Mouse (Mus musculus) embryo, embryonic 11.5 days (tissue): ENCODE data around the gene Agmat.
"Not testable (repeated sequence)": the region's sequence is repeated elsewhere in the genome, so short reads cannot be mapped to it uniquely, and the experiment has no call there.

Source experiments
- DNase-seq: peaks from one replicate; pipeline ENCODE4 v3.0.0-alpha.2; 2012; ENCODE audit warnings: low read depth, low spot score

Agmat gene

DNA sequence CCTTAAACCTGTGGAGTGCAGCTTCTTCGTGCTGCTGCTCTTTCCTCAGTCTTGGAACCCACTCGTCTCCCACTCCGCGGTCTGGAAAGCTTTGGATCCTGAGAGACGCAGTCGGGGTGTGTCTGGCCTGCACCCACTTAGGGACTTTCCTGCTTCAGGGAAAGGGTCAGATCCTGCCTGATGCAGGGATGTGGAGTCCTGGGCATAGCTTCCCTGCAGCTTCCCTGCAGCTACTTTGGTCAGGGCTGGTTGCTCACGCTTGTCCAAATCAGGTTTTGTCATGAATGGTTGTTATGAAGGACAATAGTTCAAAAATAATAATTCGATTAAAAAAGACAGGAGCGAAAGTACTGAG is 11.3 kb upstream of the Agmat start:
- DNase-seq: no peak

- no peak for DNase-seq
Measured at GRCm38 (mm10) chr4:141736856-141737255, 9.6 kb upstream of the Agmat start.

GRCm38 (mm10) chr4:141738015-141738414 is 8.5 kb upstream of the Agmat start:
- no peak for DNase-seq

- DNase-seq: no peak
Measured at GRCm38 (mm10) chr4:141741856-141742255, 4.6 kb upstream of the Agmat start.

- DNase-seq: no peak
Measured at GRCm38 (mm10) chr4:141742381-141742780, 4.1 kb upstream of the Agmat start.

DNA sequence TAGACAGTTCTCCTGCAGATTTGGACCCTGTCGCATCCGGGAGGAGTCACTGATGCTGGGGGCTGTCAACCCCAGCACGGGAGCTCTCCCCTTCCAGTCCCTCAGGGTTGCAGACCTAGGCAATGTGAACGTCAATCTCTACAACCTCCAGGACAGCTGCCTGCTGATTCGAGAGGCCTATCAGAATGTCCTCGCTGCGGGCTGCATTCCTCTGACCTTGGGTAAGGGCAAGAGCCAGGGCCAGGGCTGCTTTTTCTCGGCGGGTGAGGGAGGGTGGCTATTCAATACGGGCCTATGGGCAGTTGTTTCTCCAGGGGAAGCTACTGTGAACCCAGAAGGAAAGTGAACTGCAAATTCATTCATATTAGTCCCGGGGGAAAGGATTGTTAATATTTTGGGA is 3.1 kb downstream of the Agmat start:
- DNase-seq: no peak

GRCm38 (mm10) chr4:141750826-141751225 is 4.4 kb downstream of the Agmat start:
- no peak for DNase-seq

- no peak for DNase-seq
Measured at GRCm38 (mm10) chr4:141751419-141752075, 5.1 kb downstream of the Agmat start.

DNA sequence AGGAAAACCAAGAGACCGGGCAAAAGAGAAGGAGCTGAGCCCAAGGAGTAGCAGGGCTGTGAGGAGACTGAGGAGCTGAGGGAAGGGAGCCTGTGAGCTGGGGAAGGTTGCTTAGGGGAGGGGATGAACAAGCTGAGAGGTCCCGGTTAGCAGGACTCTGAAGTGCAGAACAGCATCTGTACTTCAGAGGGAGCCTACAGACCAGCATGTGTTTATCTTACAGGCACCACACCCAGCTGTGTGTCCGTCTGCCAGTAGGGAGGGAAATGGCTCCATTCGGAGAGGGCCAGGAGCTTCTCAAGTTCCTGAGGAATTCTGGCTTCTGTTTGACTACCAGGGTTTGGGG is 5.6 kb downstream of the Agmat start:
- no peak for DNase-seq

DNA sequence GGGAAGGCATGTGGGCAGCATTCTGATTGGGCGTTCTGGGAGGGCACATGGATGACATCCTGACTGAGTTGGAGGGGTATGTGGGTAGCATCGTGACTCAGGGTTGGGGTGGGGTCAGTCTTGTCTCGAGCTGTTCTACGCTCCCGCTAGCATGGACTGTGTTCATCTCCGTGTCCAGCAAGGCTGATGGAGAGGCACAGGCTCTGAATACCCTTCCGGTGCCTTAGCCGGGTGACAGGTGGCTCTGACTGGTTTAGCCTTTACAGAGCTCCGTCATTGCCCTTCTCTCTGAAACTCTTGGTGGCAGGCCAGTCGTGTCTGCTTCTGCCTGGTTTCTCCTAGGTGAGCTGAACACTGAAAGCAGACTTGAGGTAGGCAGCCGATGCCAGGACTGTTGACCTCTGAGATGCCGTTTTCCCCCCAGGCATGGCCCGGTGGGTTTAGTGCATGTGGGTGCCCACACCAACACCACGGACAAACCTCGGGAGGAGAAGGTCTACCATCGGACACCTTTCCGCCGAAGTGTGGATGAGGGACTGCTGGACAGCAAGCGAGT is 9.0 kb downstream of the Agmat start:
- DNase-seq: no peak

GRCm38 (mm10) chr4:141757124-141757523 is 10.7 kb downstream of the Agmat start:
- no peak for DNase-seq

DNA sequence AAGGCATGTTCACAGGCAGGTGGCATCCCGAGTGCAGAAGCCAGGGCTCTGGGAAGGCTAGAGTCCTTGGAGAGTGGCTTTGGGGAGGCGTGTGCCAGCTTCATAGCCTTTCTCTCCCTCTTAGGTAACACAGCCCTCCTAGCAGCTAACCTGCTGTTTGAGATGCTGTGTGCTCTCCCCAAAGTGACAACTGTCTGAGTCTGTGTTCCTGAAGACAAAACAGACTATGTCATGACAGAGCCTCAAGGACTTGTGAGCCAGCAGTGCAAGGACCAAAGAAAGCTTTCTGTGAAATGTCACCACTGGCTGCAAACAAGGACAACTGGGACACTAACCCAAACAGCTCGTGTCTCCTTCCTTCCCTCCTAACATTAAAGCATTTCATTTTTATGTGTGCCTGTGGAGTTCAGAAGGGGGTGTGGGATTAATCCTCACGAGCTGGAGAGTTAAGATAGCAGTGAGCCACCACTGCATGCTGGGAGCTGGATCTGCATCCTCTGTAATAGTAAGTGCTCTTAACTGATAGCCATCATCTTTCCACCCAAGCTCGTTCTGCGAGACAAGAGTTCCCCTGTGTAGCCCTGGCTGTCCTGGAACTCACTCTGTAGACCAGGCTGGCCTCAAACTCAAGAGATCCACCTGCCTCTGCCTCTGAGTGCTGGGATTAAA is 12.5 kb downstream of the Agmat start:
- DNase-seq: no peak

GRCm38 (mm10) chr4:141760942-141761341 is 14.5 kb downstream of the Agmat start:
- DNase-seq: no peak

DNA sequence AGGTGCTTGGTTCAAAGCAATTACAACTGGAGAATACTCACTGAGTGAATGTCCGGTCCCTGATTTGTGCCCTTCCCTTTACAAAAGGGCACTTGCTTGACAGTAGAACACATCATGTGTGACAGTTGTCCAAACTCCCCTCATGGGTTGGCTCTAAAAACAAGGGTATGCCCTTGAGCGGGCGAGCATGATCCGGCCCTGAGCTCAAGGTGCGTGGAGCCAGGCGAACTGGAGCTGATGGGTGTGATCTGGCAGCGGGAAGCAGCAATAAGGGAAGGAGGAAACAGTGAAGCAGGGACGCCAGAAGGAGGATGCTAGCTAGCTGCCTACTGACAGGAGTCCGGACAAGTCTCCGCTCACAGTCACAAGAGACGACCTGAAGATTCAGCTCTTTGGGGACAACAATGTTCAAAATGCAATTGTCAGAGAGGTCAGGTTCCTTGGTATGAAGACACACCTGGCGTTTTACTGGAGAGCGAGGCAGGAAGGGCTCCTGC is 15.7 kb downstream of the Agmat start:
- no peak for DNase-seq

- DNase-seq: no peak
Measured at GRCm38 (mm10) chr4:141763476-141763875, 17.0 kb downstream of the Agmat start.

DNA sequence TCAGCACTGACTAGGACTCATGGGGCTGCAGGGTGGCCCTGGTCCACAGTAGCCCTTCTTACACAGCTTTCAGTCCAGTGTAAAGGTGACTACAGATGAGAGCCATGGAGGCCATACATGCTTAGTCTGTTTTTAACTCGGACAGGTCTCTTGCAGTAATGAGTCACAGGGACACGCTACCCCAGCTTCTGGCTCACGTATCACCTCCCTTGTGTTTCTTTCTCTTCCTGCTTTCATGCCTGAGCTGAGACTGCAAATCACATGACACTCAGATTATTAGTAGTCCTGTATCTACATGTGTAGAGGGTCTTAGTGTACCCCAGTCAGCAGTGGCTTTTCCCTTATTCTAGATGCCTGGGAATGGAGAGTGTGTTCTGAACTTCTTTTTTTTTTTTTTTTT is 18.5 kb downstream of the Agmat start:
- DNase-seq: no peak

DNA sequence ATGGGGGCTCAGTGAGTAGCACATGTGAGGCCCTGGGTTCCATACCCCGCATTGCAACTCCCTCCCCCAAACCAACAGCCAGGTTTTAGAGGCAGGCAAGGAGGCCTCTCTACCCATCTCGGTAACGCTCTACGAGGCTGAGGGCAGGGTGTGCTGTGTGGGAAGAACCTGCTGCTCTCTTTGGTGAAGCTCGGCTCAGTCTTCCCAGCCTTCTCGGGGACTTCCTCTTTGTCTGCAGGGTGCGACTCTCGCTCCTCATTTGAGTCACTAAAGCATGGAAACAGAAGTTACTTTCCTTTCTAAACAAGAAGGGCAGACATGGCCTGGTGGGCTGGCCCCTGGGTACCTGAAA is 19.8 kb downstream of the Agmat start:
- no peak for DNase-seq

- no peak for DNase-seq
Measured at GRCm38 (mm10) chr4:141766668-141767352, 20.3 kb downstream of the Agmat start.

DNA sequence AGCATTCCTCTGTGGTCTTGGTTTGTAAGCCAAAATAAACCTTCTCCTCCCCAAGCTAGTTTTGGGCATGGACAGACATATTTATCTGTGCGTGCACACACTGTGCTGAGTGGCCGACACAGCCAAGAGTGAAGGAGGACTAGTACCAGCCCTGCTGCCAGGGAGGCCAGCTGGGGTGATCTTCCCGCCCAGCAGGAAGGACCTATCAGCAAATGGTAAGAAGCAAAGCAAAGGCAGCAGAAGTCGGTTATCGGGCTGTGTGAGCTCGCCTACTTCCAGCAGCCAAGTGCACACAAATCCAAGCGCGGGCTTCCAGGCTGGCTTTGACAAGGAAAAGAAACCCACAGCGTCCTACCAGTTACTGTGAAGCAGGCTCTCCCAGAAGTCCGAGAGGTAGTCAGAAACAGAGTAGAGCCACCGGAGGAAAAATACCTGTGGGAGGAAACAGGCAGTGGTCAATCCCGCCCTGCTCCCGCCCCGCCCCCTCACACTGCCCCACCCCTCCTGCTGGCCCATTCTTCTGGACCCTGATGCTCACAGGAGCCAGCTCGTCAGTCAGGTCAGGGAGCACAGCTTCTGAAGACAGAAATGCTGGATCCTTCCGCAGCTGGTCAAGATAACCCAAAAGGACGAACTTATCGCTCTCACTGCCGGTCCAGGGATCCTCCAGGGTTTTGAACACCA is 21.0 kb downstream of the Agmat start:
- DNase-seq: no peak

DNA sequence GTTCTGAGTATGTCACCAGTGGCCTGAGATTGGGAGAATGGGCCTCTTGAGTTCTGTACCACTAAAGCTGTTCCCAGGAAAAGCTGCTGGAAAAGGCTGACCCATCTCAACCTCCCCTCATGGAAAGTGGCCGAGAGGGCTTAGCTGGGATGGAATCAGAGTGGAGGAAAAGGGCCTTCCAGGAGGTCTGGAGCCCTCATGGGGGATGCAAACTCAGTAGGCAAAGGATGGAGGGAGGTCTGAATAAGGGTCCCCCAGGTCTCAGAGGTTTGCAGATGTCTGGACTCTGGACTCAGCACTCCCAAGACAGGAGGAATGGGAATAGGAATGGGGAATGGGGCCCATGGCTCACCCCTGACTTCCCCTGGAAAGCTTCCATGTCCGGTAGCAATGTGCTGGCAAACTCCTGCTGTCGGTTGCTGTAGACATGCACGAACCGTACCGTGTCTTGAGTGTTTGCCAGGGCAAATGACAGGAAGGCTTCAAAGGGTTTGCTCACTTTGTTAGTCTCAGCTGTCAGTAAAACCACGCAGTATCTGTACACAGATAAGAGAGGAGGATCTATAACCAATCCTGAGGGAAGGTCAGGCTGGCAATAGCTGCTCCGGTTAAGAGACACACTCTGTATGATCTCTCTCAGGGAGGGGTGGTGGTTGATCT is 23.2 kb downstream of the Agmat start:
- DNase-seq: no peak

DNA sequence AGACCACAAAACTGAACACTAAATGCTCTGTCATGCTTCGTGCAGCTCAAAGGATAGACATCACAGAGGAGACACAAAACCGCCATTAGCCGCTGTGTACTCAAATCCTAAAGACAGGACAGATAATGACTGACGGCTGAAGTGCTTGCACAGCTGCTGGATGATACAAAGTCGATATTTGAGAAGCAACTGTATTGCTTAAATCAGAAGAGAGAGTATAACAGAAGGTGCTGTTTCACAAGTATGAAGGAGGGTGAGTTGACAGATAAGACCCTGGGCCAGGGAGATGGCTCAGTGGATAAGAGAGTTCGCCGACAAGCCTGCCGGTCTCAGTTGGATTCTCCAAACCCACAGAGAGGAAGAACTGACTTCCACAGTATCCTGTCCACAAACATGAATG is 25.4 kb downstream of the Agmat start:
- no peak for DNase-seq

DNA sequence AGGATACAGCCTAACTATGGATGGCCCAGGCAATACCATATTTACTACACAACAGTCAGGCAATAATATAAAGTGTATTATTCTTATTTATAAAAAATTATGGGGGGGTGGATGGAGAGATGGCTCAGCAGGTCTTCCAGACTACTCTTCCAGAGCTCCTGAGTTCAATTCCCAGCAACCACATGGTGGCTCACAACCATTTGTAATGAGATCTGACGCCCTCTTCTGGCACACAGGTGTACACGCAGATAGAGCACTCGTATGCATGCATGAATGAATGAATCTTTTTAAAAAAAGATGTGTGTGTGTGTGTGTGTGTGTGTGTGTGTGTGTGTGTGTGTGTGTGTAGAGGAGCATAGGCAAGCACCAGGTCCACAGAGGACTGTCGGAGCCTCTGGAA is 26.5 kb downstream of the Agmat start:
- not testable (repeated sequence) for DNase-seq
